Mouse (Mus musculus): ENCODE data around the gene St5. TPM values are rescaled to one million over a fixed set of nuclear protein-coding genes. Genes with fewer than 3 reads are reported as not detected.

The St5 gene
- polyA plus RNA-seq (2014; fragmentation: Nextera tagmentation; extraction: Ambion mirVana) = 45.7 and 49.2 TPM in 2 replicates

GRCm38 (mm10) chr7:109703190-109704015 lies at the start of gene St5, which contains the start of gene Akip1:
Gene St5 (minus strand): TSS chr7:109703605.
Gene Akip1 (plus strand): TSS chr7:109703690.
- DNase-seq (ENCODE audit: low spot score) = peak; percentile 97
- peak within 1 kb of the TSS; percentile 74; the same call in 1 of the 2 replicates for H3K27ac ChIP-seq (replicated peaks; ENCODE audit: low read depth, low read length)
- no peaks in the 10 kb centered on the region for H3K9me3 ChIP-seq (ENCODE audit: control insufficient read depth, low read length)
- WGBS = under 1% methylated on average over 51 of the region's 61 CpGs
- peak within 1 kb of the TSS; percentile 55 for H3K4me2 ChIP-seq (ENCODE audit: low read depth, low read length)
- no peaks in the 10 kb centered on the region for H3K36me3 ChIP-seq (ENCODE audit: control insufficient read depth, insufficient read depth, low read length)
- peak within 1 kb of the TSS; percentile 67 for H3K4me3 ChIP-seq (ENCODE audit: low read depth, low read length)
- ATAC-seq (ENCODE audit: low read depth) = peak; percentile 97
- H3K27me3 ChIP-seq (replicated peaks; ENCODE audit: control insufficient read depth, insufficient read depth, low read length) = no peaks in the 10 kb centered on the region
- no peaks in the 10 kb centered on the region; the same call in 1 of the 2 replicates for H3K4me1 ChIP-seq (ENCODE audit: control insufficient read depth, insufficient read depth, low read length)
- H3K9ac ChIP-seq (ENCODE audit: low read depth, low read length) = peak within 1 kb of the TSS; percentile 76

GRCm38 (mm10) chr7:109752008-109752925 lies 48.9 kb upstream of the St5 start, which contains the start of gene Tmem9b:
Gene Tmem9b (minus strand): TSS chr7:109752875.
- Histone ChIP-seq H3K27ac (replicated peaks; ENCODE audit: low read depth, low read length) (peak within 1 kb of the TSS; percentile 83), H3K4me1 (ENCODE audit: control insufficient read depth, insufficient read depth, low read length) (peaks cover 16% of the 10 kb centered on the region), H3K27me3 (replicated peaks; ENCODE audit: control insufficient read depth, insufficient read depth, low read length) (no peaks in the 10 kb centered on the region), H3K4me2 (ENCODE audit: low read depth, low read length) (peak within 1 kb of the TSS; percentile 67), H3K36me3 (ENCODE audit: control insufficient read depth, insufficient read depth, low read length) (no peaks in the 10 kb centered on the region), H3K9me3 (ENCODE audit: control insufficient read depth, low read length) (no peaks in the 10 kb centered on the region), H3K4me3 (ENCODE audit: low read depth, low read length) (peak within 1 kb of the TSS; percentile 69), H3K9ac (ENCODE audit: low read depth, low read length) (peak within 1 kb of the TSS; percentile 80)
- 0% methylated on average over 20 of the region's 74 CpGs for WGBS
- peak; percentile 86 for DNase-seq (ENCODE audit: low spot score)
- ATAC-seq (ENCODE audit: low read depth) = peak; percentile 91

GRCm38 (mm10) chr7:109751427-109752007 lies 48.1 kb upstream of the St5 start:
- Histone ChIP-seq H3K4me1 (ENCODE audit: control insufficient read depth, insufficient read depth, low read length) (peaks cover 16% of the 10 kb centered on the region), H3K27ac (replicated peaks; ENCODE audit: low read depth, low read length) (peak overlapping the region; percentile 83), H3K36me3 (ENCODE audit: control insufficient read depth, insufficient read depth, low read length) (peaks cover 4% of the 10 kb centered on the region; the same call in 1 of the 2 replicates), H3K4me2 (ENCODE audit: low read depth, low read length) (peak overlapping the region; percentile 67), H3K27me3 (replicated peaks; ENCODE audit: control insufficient read depth, insufficient read depth, low read length) (no peaks in the 10 kb centered on the region), H3K9me3 (ENCODE audit: control insufficient read depth, low read length) (no peaks in the 10 kb centered on the region), H3K9ac (ENCODE audit: low read depth, low read length) (peak overlapping the region; percentile 80), H3K4me3 (ENCODE audit: low read depth, low read length) (peak overlapping the region; percentile 69)
- ATAC-seq (ENCODE audit: low read depth) (no peak), DNase-seq (ENCODE audit: low spot score) (no peak)
- WGBS = 3% methylated on average over 13 of the region's 13 CpGs

- no peaks in the 10 kb centered on the region for H3K9me3 ChIP-seq (ENCODE audit: control insufficient read depth, low read length)
- DNase-seq (ENCODE audit: low spot score) (no peak), ATAC-seq (ENCODE audit: low read depth) (no peak)
- WGBS = 44% methylated on average over 1 of the region's 1 CpGs
- H3K36me3 ChIP-seq (ENCODE audit: control insufficient read depth, insufficient read depth, low read length) = peaks cover 32% of the 10 kb centered on the region
- peaks cover 4% of the 10 kb centered on the region; the same call in 1 of the 2 replicates for H3K4me1 ChIP-seq (ENCODE audit: control insufficient read depth, insufficient read depth, low read length)
- H3K9ac ChIP-seq (ENCODE audit: low read depth, low read length) = no peak overlapping the region
- no peaks in the 10 kb centered on the region for H3K27me3 ChIP-seq (replicated peaks; ENCODE audit: control insufficient read depth, insufficient read depth, low read length)
- no peak overlapping the region for H3K4me3 ChIP-seq (ENCODE audit: low read depth, low read length)
- no peak overlapping the region for H3K4me2 ChIP-seq (ENCODE audit: low read depth, low read length)
- no peak overlapping the region for H3K27ac ChIP-seq (replicated peaks; ENCODE audit: low read depth, low read length)
Observed at GRCm38 (mm10) chr7:109747747-109748146, 44.3 kb upstream of the St5 start.

- DNase-seq (ENCODE audit: low spot score) (no peak), ATAC-seq (ENCODE audit: low read depth) (no peak)
- 88% methylated on average over 4 of the region's 4 CpGs for WGBS
- H3K9me3 ChIP-seq (ENCODE audit: control insufficient read depth, low read length) = no peaks in the 10 kb centered on the region
- no peaks in the 10 kb centered on the region for H3K27me3 ChIP-seq (replicated peaks; ENCODE audit: control insufficient read depth, insufficient read depth, low read length)
- H3K4me2 ChIP-seq (ENCODE audit: low read depth, low read length) = no peak overlapping the region
- no peak overlapping the region for H3K9ac ChIP-seq (ENCODE audit: low read depth, low read length)
- peaks cover 60% of the 10 kb centered on the region for H3K36me3 ChIP-seq (ENCODE audit: control insufficient read depth, insufficient read depth, low read length)
- H3K4me1 ChIP-seq (ENCODE audit: control insufficient read depth, insufficient read depth, low read length) = no peaks in the 10 kb centered on the region
- no peak overlapping the region for H3K4me3 ChIP-seq (ENCODE audit: low read depth, low read length)
- H3K27ac ChIP-seq (replicated peaks; ENCODE audit: low read depth, low read length) = no peak overlapping the region
Observed at GRCm38 (mm10) chr7:109741703-109742102, 38.3 kb upstream of the St5 start.

- Histone ChIP-seq H3K36me3 (ENCODE audit: control insufficient read depth, insufficient read depth, low read length) (peaks cover 60% of the 10 kb centered on the region), H3K27ac (replicated peaks; ENCODE audit: low read depth, low read length) (no peak overlapping the region; the same call in 1 of the 2 replicates)
Observed at GRCm38 (mm10) chr7:109741060-109741459, 37.7 kb upstream of the St5 start.

GRCm38 (mm10) chr7:109739822-109740370 lies 36.5 kb upstream of the St5 start:
- Histone ChIP-seq H3K27ac (replicated peaks; ENCODE audit: low read depth, low read length) (0 out of 2 replicates have a peak overlapping the region, but pooled peaks have one; percentile 44), H3K27me3 (replicated peaks; ENCODE audit: control insufficient read depth, insufficient read depth, low read length) (no peaks in the 10 kb centered on the region), H3K36me3 (ENCODE audit: control insufficient read depth, insufficient read depth, low read length) (peaks cover 56% of the 10 kb centered on the region), H3K4me3 (ENCODE audit: low read depth, low read length) (no peak overlapping the region), H3K9ac (ENCODE audit: low read depth, low read length) (no peak overlapping the region), H3K9me3 (ENCODE audit: control insufficient read depth, low read length) (no peaks in the 10 kb centered on the region), H3K4me2 (ENCODE audit: low read depth, low read length) (no peak overlapping the region), H3K4me1 (ENCODE audit: control insufficient read depth, insufficient read depth, low read length) (no peaks in the 10 kb centered on the region)
- DNase-seq (ENCODE audit: low spot score) (peak; percentile 75), ATAC-seq (ENCODE audit: low read depth) (peak; percentile 76; the same call in 1 of the 2 replicates)
- WGBS = 77% methylated on average over 5 of the region's 5 CpGs

More at GRCm38 (mm10) chr7:109741060-109741459, 37.7 kb upstream of the St5 start:
- H3K4me3 ChIP-seq (ENCODE audit: low read depth, low read length) = no peak overlapping the region
- no peak overlapping the region for H3K4me2 ChIP-seq (ENCODE audit: low read depth, low read length)
- no peaks in the 10 kb centered on the region for H3K27me3 ChIP-seq (replicated peaks; ENCODE audit: control insufficient read depth, insufficient read depth, low read length)
- ATAC-seq (ENCODE audit: low read depth) = no peak
- 86% methylated on average over 1 of the region's 1 CpGs for WGBS
- H3K4me1 ChIP-seq (ENCODE audit: control insufficient read depth, insufficient read depth, low read length) = no peaks in the 10 kb centered on the region
- no peak overlapping the region for H3K9ac ChIP-seq (ENCODE audit: low read depth, low read length)
- H3K9me3 ChIP-seq (ENCODE audit: control insufficient read depth, low read length) = no peaks in the 10 kb centered on the region
- no peak for DNase-seq (ENCODE audit: low spot score)

Data from embryonic facial prominence, embryonic 14.5 days (tissue).